Mouse (Mus musculus) neutrophil, adult 83 days (primary cell): ENCODE measurements around the gene Slc34a2. TPM values are rescaled to one million over a fixed set of nuclear protein-coding genes. Genes with fewer than 3 reads are reported as not detected.

Source experiments
- total RNA-seq, 2 experiments: library from RNA; stranded (reverse); gene quantifications; one replicate each; pipeline ENCODE4 v1.2.4; 2023

Slc34a2 gene
- total RNA-seq = not detected

GRCm38 (mm10) chr5:53037781-53038180 lies at the start of gene Slc34a2:
Gene Slc34a2 (plus strand): TSS chr5:53038081.

Other genes with a start within 250 kb of the Slc34a2 start
- 10 to 100 TPM; 38.7 to 42.5 TPM for gene Anapc4, start 204.1 kb upstream of the Slc34a2 start, total RNA-seq
- gene Sel1l3, start 175.8 kb downstream of the Slc34a2 start, total RNA-seq = not detected
- gene Smim20, start 229.0 kb downstream of the Slc34a2 start, total RNA-seq = 10 to 100 TPM; 24.6 to 26.1 TPM